Mouse (Mus musculus): Measurements from ENCODE around the gene Sspo.

Gene Sspo

DNA sequence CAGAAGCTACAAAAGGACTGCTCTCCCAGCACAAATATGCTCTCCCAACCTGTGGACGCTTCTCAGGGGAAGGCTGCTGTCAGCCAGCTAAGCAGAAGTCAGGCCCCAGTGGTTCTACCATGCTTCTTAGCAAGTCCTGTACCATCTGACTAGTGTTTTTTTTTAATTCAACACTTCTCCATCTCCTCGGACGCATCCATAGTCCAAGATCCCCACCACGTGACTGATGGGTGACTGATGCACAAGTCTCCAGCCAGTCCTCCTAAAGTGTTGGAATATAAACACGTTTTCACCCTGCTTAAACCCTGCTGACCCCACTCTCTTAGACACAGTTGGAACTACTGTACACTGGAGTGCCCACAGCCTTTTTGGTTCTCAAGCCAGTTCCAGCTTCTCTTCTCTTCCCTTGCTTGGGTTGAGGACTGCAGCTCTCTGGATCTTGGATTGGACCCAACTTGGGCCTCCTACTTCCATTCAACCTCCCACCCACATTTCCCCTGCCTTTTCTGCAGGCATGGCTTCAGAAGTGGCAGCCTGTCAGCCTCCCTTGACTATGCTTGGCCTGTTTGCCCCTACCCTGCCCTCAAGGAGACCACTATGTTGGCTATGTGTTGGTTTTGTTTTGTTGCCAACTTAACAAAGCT is 12.2 kb upstream of the Sspo start:
- DNase-seq (ENCODE audit: low read depth) = no peak

DNA sequence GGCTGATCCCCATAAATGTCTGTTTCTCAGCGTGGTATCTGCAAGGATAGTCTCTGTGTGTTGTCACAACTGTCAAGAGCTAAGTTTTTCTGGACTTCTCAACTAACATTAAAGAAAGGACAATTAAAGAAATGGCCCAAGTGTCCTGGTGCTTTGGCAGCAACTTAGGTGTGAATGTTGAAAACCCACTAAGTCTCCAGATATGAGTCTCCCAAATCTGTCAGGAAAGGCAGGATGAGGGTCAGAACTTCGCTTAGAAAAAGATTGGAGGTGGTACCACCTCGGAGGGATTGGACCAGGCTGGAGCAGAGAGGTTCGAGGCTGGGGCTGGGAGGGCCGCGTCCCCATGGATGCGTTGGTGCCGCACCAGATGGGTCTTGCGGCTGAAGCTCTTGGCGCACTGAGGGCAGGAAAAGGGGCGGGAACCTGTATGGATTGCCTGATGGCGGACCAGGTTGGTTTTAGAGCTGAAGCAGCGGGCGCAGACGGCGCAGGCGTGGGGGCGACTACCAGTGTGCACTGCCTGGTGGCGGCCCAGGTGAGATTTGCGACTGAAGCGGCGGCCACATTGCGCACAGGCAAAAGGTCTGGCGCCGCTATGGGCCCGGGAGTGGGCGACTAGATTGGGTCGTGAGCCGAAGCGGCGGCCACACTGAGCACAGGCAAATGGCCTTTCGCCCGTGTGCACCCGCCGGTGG is 10.2 kb upstream of the Sspo start:
- DNase-seq (ENCODE audit: low read depth) = no peak

- no peak for DNase-seq (ENCODE audit: low read depth)
Observed at GRCm38 (mm10) chr6:48438475-48439125, 9.4 kb upstream of the Sspo start.

DNA sequence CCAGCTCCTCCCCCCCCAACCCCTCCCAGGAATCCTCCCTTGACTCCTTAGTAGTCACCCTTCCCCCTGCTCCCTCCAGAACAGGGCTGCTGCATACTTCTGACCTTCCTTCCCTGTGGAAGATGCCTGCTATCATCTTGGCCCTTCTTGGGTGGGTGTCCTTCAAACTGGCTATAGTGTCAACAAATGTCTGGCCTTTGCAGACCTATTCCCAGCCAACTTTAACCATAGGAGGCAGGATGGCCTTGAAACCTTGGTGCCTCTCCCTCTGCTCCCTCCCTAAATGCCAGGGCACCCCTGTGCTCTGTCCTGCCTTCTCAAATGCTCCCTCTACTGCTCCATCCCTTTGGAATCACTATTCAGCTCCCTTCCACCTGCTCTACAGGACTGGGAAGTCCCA is 8.4 kb upstream of the Sspo start:
- DNase-seq (ENCODE audit: low read depth) = no peak

GRCm38 (mm10) chr6:48440306-48441014 is 7.6 kb upstream of the Sspo start:
- no peak for DNase-seq (ENCODE audit: low read depth)

DNA sequence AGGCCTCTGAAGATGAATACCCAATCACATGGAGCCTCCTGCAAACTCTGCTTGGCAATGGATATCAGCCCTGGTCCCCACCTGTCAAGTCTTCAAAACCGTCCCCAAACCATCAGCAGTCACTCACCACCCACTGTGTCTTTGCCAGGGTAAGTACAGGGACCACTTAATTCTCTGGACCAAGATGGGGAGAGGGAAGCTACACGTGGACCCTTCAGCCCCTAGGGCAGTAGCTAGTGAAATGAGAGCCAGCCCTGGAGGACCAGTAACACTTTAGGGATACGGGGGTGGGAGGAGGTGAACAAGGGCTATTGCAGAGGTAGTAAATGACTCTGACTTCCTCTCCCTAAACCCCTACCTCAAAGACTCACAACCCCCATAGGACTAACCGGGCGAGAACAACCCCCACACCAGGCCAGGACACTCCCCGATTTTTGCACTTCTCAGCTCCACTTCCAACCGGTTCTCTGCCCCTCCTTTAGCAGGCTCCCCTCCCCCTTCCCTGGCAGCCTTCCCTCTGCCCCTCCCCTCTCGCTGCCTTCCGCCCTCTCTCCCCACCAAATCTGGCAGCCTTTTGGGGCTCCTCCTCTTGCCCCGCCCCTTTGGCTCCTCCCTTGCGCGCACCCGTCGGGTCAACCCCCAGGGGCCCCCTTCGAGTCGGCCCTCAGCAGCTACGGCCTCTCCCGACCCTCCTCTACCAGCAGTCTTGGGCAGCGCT is 4.3 kb upstream of the Sspo start:
- no peak for DNase-seq (ENCODE audit: low read depth)

DNA sequence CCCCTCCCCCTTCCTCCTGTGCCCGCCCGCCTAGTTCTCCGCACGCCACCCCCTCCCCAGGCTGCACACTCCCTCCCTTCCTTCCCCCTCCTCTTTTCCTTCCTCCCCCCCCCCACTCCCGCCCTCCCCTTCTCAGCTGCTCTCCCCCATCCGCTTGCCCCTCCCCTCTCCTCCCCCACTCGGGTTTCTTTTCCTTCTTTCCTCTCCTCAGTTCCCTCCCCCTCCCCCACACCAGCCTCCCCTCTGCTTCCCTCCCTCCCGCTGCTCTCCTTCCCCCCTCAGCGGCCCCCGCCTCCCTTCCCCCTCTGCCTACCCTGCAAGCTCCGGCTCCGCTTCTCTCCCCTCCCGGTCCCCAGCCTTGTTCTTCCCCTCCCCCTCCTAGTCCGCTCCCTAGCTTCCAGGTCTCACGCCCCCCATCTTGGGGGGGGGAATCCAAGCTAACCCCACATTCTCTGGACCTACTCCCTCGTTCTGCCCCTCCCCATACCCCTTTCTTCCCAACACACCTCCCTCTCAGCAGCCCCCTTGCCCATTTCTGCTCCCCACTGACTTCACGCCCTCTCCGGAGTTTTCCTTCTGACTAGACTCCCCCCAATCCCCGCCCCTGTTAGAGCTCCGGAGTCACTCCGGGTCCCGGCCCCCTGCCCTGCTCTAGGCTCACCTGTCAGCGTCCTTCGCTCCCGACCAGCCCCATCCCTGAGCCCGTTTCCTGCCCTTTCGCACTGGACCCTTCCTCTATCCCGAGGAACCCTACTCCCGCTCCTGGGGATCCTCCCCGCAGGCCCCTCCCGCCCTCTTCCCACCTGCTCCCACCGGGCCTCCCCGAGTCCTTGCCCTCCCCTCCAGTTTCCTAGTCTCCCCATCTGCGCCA is 3.5 kb upstream of the Sspo start:
- peak; percentile 92 for DNase-seq (ENCODE audit: low read depth)

GRCm38 (mm10) chr6:48445181-48446101 is 2.6 kb upstream of the Sspo start, which contains the start of gene Zfp467:
Zfp467 (minus strand) TSS chr6:48445825.
- peak; percentile 34 for DNase-seq (ENCODE audit: low read depth)

DNA sequence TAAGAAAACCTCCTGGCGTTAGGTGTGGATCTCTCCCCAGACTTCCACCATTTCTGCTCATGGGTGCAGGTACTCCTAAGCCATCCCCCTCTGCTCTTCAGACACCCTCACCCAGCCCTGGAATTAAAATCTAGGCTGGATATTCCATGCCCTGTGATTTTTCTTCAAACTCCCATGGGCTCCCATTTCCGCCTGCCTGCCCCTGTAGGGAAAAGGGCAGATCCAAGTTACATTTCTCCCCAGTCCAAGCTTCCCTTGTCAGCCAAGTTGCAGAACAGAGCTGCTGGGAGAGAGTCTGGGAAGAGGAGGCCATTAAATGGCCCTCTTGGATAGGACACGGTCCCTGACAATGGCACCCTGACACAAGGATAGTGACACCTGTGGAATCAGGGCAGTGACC is 1.8 kb upstream of the Sspo start:
- DNase-seq (ENCODE audit: low read depth) = no peak

DNA sequence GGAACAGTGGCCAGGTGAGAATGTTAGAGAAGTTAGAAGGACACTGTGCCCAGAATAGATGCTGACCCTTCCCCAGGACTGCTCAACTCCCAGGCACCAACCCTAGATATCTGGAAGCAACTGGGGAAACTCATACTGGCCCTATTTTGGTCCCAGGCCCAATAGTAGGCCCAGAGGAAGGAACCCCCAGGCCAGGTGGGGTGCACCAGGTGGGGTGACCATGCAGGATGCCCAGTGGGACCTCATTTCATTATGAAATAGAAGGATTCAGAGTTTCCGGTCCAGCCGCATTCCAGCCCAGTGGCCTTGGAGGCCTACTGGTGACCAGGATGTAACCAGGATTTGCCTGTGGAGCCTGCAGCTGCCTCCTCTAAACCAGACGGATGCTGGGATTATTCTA is 1.1 kb upstream of the Sspo start:
- no peak for DNase-seq (ENCODE audit: low read depth)

DNA sequence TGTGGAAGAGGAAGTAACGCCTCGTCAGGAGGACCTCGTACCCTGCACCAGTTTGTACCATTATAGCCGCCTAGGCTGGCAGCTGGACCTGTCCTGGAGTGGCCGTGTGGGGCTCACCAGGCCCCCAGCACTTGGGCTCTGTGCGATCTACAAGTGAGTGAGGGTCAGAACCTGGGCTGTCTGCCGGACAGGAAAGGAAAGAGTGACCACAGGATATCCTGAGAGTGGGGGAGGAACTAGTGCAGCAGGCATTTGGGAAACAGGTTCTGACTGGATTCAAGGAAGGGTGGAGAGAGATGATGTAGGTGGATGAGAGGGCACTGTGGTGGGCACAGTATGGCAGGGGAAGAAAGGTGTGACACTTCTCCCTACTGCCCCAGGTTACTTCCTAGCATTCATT is 498 bp downstream of the Sspo start:
- DNase-seq (ENCODE audit: low read depth) = no peak

DNA sequence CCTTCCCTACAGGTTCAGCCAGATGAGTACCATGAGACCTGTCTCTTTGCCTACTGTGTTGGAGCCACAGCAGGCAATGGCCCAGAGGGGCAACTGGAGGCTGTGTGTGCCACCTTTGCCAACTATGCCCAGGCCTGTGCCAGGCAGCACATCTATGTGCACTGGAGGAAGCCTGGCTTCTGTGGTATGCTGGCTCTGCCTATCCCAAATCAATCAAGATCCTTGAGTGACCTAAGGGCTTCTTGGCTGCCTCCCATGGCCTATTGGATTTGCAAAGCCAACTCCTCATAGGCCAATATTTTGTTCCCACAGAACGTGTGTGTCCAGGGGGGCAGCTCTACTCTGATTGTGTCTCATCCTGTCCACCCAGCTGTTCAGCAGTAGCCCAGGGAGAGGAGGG is 4.1 kb downstream of the Sspo start:
- DNase-seq (ENCODE audit: low read depth) = no peak

DNA sequence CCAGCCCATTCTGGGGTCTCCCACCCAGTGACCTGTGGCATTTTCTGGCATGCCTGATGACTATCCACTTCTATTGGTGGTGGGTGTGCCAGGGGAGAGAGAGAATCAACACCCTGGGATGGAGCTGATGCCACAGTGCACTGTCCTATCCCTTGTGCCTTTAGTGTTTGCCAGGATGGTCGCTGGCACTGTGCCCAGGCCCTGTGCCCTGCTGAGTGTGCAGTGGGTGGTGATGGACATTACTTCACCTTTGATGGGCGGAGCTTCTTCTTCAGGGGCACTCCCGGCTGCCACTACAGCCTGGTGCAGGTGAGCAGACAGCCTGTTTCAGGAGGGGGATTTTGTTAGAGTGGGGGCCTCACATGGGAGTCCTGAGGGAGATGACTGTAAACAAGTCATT is 4.7 kb downstream of the Sspo start:
- no peak for DNase-seq (ENCODE audit: low read depth)

- DNase-seq (ENCODE audit: low read depth) = no peak
Observed at GRCm38 (mm10) chr6:48464966-48465679, 17.1 kb downstream of the Sspo start.

- DNase-seq (ENCODE audit: low read depth) = no peak
Observed at GRCm38 (mm10) chr6:48466715-48467114, 18.7 kb downstream of the Sspo start.

- no peak for DNase-seq (ENCODE audit: low read depth)
Observed at GRCm38 (mm10) chr6:48467490-48467889, 19.5 kb downstream of the Sspo start.

GRCm38 (mm10) chr6:48470739-48471138 is 22.7 kb downstream of the Sspo start:
- no peak for DNase-seq (ENCODE audit: low read depth)

- DNase-seq (ENCODE audit: low read depth) = no peak
Observed at GRCm38 (mm10) chr6:48478446-48478845, 30.4 kb downstream of the Sspo start.

GRCm38 (mm10) chr6:48482501-48482900 is 34.5 kb downstream of the Sspo start:
- peak; percentile 32 for DNase-seq (ENCODE audit: low read depth)
